Mouse (Mus musculus) C2C12 (cell line): ENCODE data around the gene Strn3.

Source experiments
- CTCF ChIP-seq: IDR thresholded peaks from one replicate; pipeline ENCODE4 v1.5.1; 2011; ENCODE audit not compliant: control insufficient read depth, insufficient read depth, insufficient read length
- USF1 ChIP-seq: IDR thresholded peaks from one replicate; pipeline ENCODE4 v1.6.1; 2011; ENCODE audit warnings: low read depth, mild to moderate bottlenecking, control low read depth, moderate library complexity

GRCm38 (mm10) chr12:51705778-51706177, 14.1 kb upstream of the Strn3 start:
- no peak for TF ChIP-seq USF1
- TF ChIP-seq CTCF = no peak
